Mouse (Mus musculus): ENCODE measurements around the gene Nkx2-4. TPM values are rescaled to one million over a fixed set of nuclear protein-coding genes. Genes with fewer than 3 reads are reported as not detected.

Nkx2-4 gene
- not detected in 2 replicates for polyA plus RNA-seq (2012; rRNA removed)

GRCm38 (mm10) chr2:147085072-147085870 is at the start of gene Nkx2-4:
Gene Nkx2-4, minus strand, starts transcription at chr2:147085445.

Other genes starting within 250 kb of the Nkx2-4 start
- gene Kiz, start 229.6 kb downstream of the Nkx2-4 start, polyA plus RNA-seq (2012; rRNA removed), result 0.26 and 0.27 TPM in 2 replicates
- 1.8 and 3.3 TPM in 2 replicates for gene Xrn2, start 72.4 kb downstream of the Nkx2-4 start, polyA plus RNA-seq (2012; rRNA removed)
- gene Nkx2-2, start 108.8 kb upstream of the Nkx2-4 start, polyA plus RNA-seq (2012; rRNA removed), result 0.53 and 0.80 TPM in 2 replicates

Data from stomach, adult 2 months (tissue).